Mouse (Mus musculus) hindbrain, embryonic 16.5 days (tissue): ENCODE measurements around the gene Pick1. TPM values are rescaled to one million over a fixed set of nuclear protein-coding genes. Genes with fewer than 3 reads are reported as not detected.

ENCODE experiments used
- ATAC-seq: fragments of 200-750 bp; cut with Nextera tagmentation; 2 replicates; pipeline ENCODE4 v1.8.0; 2017; ENCODE audit warnings: moderate TSS enrichment, moderate library complexity
- H3K27ac ChIP-seq: fragments of 300-500 bp; sonication (generic); 2 replicates; pipeline ENCODE4 v1.5.1; 2014; ENCODE audit warnings: low read depth, mild to moderate bottlenecking, control low read depth, low read length, moderate library complexity
- H3K27me3 ChIP-seq: fragments of 300-500 bp; sonication (generic); replicated peaks from 2 replicates; pipeline ENCODE4 v1.6.1; 2014; ENCODE audit warnings: low read length; ENCODE audit not compliant: control insufficient read depth, insufficient read depth
- H3K36me3 ChIP-seq: fragments of 300-500 bp; sonication (generic); 2 replicates; pipeline ENCODE4 v1.6.1; 2014; ENCODE audit warnings: mild to moderate bottlenecking, low read length, moderate library complexity, mixed read lengths; ENCODE audit not compliant: control insufficient read depth, insufficient read depth
- H3K4me1 ChIP-seq: fragments of 300-500 bp; sonication (generic); 2 replicates; pipeline ENCODE4 v1.6.1; 2014; ENCODE audit warnings: low read depth, low read length; ENCODE audit not compliant: control insufficient read depth, insufficient read depth
- H3K4me2 ChIP-seq: fragments of 300-500 bp; sonication (generic); 2 replicates; pipeline ENCODE4 v1.6.1; 2014; ENCODE audit warnings: mild to moderate bottlenecking, low read length, control low read depth, moderate library complexity
- H3K4me3 ChIP-seq: fragments of 300-500 bp; sonication (generic); 2 replicates; pipeline ENCODE4 v1.5.1; 2014; ENCODE audit warnings: mild to moderate bottlenecking, low read length, control low read depth, moderate library complexity
- H3K9ac ChIP-seq: fragments of 300-500 bp; sonication (generic); 2 replicates; pipeline ENCODE4 v1.6.1; 2014; ENCODE audit warnings: low read depth, mild to moderate bottlenecking, control low read depth, low read length, moderate library complexity
- H3K9me3 ChIP-seq: fragments of 300-500 bp; sonication (generic); 2 replicates; pipeline ENCODE4 v1.6.1; 2014; ENCODE audit warnings: mild to moderate bottlenecking, low read length, moderate library complexity; ENCODE audit not compliant: control insufficient read depth
- WGBS: fragments of 180-500 bp; shearing (Covaris S2); extraction: QIAGEN DNeasy Blood & Tissue Kit; methylation state at CpG from one replicate; pipeline ENCODE4 v1.1.7; 2014; 5-methylcytosine and 5-hydroxymethylcytosine counted together
- polyA plus RNA-seq: library from polyadenylated mRNA; unstranded; fragments of >200 nt; fragmentation: Nextera tagmentation; extraction: Ambion mirVana; gene quantifications from 2 replicates; pipeline ENCODE4 v1.2.1, GENCODE M21; 2015

Gene Pick1
- 99.1 and 100.0 TPM in 2 replicates for polyA plus RNA-seq

- peaks cover 16% of the 10 kb centered on the region for H3K4me1 ChIP-seq
- peak within 1 kb of the TSS; percentile 91 for H3K4me3 ChIP-seq
- H3K4me2 ChIP-seq: peak within 1 kb of the TSS; percentile 95
- under 1% methylated on average over 50 of the region's 51 CpGs for WGBS
- no peaks in the 10 kb centered on the region for H3K27me3 ChIP-seq
- ATAC-seq: peak; percentile 92
- H3K9me3 ChIP-seq: no peaks in the 10 kb centered on the region
- H3K36me3 ChIP-seq: peaks cover 4% of the 10 kb centered on the region; the same call in 1 of the 2 replicates
- H3K9ac ChIP-seq: peak within 1 kb of the TSS; percentile 96
- H3K27ac ChIP-seq: peak within 1 kb of the TSS; percentile 94
Observed at GRCm38 (mm10) chr15:79229058-79229821, at the start of gene Pick1, which contains the start of gene Gm49486. Gene Pick1, plus strand, starts transcription at chr15:79229173. Gene Gm49486, plus strand, starts transcription at chr15:79229391.

- H3K9me3 ChIP-seq: no peaks in the 10 kb centered on the region
- H3K36me3 ChIP-seq: no peaks in the 10 kb centered on the region
- H3K4me1 ChIP-seq: no peaks in the 10 kb centered on the region
- ATAC-seq: no peak
- no peak overlapping the region for H3K27ac ChIP-seq
- H3K4me2 ChIP-seq: no peak overlapping the region
- no peaks in the 10 kb centered on the region for H3K27me3 ChIP-seq
- WGBS: 79% methylated on average over 10 of the region's 10 CpGs
- H3K9ac ChIP-seq: no peak overlapping the region
- H3K4me3 ChIP-seq: no peak overlapping the region
Observed at GRCm38 (mm10) chr15:79185213-79185612, 43.8 kb upstream of the Pick1 start.

DNA sequence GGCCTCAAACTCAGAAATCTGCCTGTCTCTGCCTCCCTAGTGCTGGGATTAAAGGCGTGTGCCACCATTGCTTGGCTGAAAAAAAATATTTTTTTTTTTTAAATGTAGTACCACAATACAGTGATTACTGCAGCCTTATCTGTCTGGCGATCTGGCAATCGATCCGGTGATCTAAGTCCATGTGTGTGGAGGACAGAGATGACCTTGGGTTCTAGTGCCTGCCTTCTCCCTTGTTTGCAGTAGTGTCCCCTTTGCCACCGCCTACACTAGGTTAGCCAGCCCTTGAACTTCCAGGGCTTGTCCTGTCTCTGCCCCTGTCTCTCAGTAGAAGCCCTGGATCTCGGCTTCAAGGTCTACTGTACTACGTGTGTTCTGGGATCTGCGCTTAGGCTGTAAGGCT is 41.2 kb upstream of the Pick1 start:
- ATAC-seq: no peak
- H3K4me1 ChIP-seq: peaks cover 1% of the 10 kb centered on the region
- no peak overlapping the region for H3K4me3 ChIP-seq
- H3K36me3 ChIP-seq: no peaks in the 10 kb centered on the region
- H3K27me3 ChIP-seq: no peaks in the 10 kb centered on the region
- H3K9me3 ChIP-seq: no peaks in the 10 kb centered on the region
- WGBS: 91% methylated on average over 8 of the region's 8 CpGs
- H3K27ac ChIP-seq: no peak overlapping the region
- no peak overlapping the region for H3K4me2 ChIP-seq
- no peak overlapping the region for H3K9ac ChIP-seq

- no peaks in the 10 kb centered on the region for H3K27me3 ChIP-seq
- no peak overlapping the region for H3K27ac ChIP-seq
- H3K9ac ChIP-seq: no peak overlapping the region
- H3K4me3 ChIP-seq: no peak overlapping the region
- WGBS: 98% methylated on average over 2 of the region's 2 CpGs
- H3K4me2 ChIP-seq: no peak overlapping the region
- no peak for ATAC-seq
- no peaks in the 10 kb centered on the region for H3K36me3 ChIP-seq
- no peaks in the 10 kb centered on the region for H3K9me3 ChIP-seq
- H3K4me1 ChIP-seq: peaks cover 13% of the 10 kb centered on the region
Observed at GRCm38 (mm10) chr15:79191426-79191825, 37.5 kb upstream of the Pick1 start.

DNA sequence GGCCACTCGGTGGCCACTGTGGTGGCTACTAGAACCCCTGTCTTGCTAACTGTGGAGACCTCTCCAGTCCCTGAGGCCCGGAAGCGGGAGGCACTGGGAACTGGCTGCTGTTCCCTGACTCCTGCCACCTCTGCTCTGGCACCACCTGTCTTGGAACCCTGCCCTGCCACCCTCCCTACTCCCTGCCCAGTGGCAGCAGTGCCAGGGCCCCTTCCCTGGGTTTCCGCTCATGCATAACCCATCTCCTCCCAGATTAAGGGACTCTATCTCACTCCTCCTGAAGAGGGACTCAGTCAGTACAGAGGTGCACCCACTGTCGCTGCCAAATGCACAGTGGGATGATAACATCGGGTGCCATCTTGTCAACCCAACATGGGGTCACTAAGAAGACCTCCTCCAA is 36.5 kb upstream of the Pick1 start:
- no peak overlapping the region for H3K4me3 ChIP-seq
- H3K9me3 ChIP-seq: no peaks in the 10 kb centered on the region
- WGBS: 66% methylated on average over 6 of the region's 6 CpGs
- peak; percentile 53 for ATAC-seq
- H3K27me3 ChIP-seq: no peaks in the 10 kb centered on the region
- H3K27ac ChIP-seq: peak overlapping the region; percentile 75
- no peaks in the 10 kb centered on the region for H3K36me3 ChIP-seq
- H3K4me1 ChIP-seq: peaks cover 13% of the 10 kb centered on the region
- H3K4me2 ChIP-seq: no peak overlapping the region
- H3K9ac ChIP-seq: no peak overlapping the region; the same call in 1 of the 2 replicates

GRCm38 (mm10) chr15:79192885-79193845 is 35.8 kb upstream of the Pick1 start:
- Histone ChIP-seq H3K27me3 (no peaks in the 10 kb centered on the region), H3K4me1 (peaks cover 13% of the 10 kb centered on the region), H3K4me3 (peak overlapping the region; percentile 5), H3K27ac (peak overlapping the region; percentile 92), H3K4me2 (peak overlapping the region; percentile 41), H3K9ac (peak overlapping the region; percentile 55), H3K9me3 (no peaks in the 10 kb centered on the region), H3K36me3 (no peaks in the 10 kb centered on the region)
- ATAC-seq: peak; percentile 92
- 17% methylated on average over 26 of the region's 27 CpGs for WGBS

DNA sequence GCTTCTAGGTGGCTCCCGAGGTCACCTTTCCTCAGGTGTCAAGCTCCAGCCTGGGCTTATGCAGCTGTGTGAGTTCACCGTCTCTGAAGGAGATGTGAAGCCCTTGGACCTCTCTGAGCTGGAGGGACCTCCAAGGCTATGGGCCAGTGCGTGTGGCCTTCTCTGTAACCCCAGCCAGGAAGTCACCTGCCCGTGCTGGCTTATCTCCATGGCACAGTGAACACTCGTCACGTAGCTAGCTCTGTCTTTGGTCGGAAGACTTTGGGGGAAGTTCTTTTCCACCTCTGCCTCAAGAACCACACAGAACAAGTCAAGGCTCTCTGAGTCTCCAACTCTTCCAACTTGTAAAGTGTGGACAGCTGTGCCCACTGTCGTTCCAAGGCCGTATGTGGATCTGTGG is 34.9 kb upstream of the Pick1 start:
- WGBS: 86% methylated on average over 9 of the region's 9 CpGs
- Histone ChIP-seq H3K9ac (peak overlapping the region; percentile 55; the same call in 1 of the 2 replicates), H3K27ac (peak overlapping the region; percentile 92), H3K27me3 (no peaks in the 10 kb centered on the region), H3K36me3 (no peaks in the 10 kb centered on the region), H3K4me1 (peaks cover 13% of the 10 kb centered on the region), H3K4me3 (no peak overlapping the region), H3K9me3 (no peaks in the 10 kb centered on the region), H3K4me2 (no peak overlapping the region)
- ATAC-seq: no peak

GRCm38 (mm10) chr15:79194946-79195345 is 34.0 kb upstream of the Pick1 start:
- Histone ChIP-seq H3K27me3 (no peaks in the 10 kb centered on the region), H3K9me3 (no peaks in the 10 kb centered on the region), H3K9ac (no peak overlapping the region), H3K36me3 (no peaks in the 10 kb centered on the region), H3K27ac (no peak overlapping the region), H3K4me3 (no peak overlapping the region), H3K4me2 (no peak overlapping the region), H3K4me1 (peaks cover 13% of the 10 kb centered on the region)
- no peak for ATAC-seq
- 66% methylated on average over 2 of the region's 2 CpGs for WGBS

- no peak for ATAC-seq
- no peak overlapping the region for H3K4me3 ChIP-seq
- H3K27me3 ChIP-seq: no peaks in the 10 kb centered on the region
- 84% methylated on average over 8 of the region's 8 CpGs for whole genome bisulfite sequencing
- no peak overlapping the region for H3K27ac ChIP-seq
- H3K36me3 ChIP-seq: no peaks in the 10 kb centered on the region
- H3K4me1 ChIP-seq: peaks cover 13% of the 10 kb centered on the region
- H3K9ac ChIP-seq: no peak overlapping the region
- no peak overlapping the region for H3K4me2 ChIP-seq
- H3K9me3 ChIP-seq: no peaks in the 10 kb centered on the region
Observed at GRCm38 (mm10) chr15:79195492-79195891, 33.5 kb upstream of the Pick1 start.
